Mouse (Mus musculus): Measurements from ENCODE around the gene Grk6.
A peak's percentile ranks its signal among the peaks of the same experiment; 100 is the strongest.

Grk6 gene

DNA sequence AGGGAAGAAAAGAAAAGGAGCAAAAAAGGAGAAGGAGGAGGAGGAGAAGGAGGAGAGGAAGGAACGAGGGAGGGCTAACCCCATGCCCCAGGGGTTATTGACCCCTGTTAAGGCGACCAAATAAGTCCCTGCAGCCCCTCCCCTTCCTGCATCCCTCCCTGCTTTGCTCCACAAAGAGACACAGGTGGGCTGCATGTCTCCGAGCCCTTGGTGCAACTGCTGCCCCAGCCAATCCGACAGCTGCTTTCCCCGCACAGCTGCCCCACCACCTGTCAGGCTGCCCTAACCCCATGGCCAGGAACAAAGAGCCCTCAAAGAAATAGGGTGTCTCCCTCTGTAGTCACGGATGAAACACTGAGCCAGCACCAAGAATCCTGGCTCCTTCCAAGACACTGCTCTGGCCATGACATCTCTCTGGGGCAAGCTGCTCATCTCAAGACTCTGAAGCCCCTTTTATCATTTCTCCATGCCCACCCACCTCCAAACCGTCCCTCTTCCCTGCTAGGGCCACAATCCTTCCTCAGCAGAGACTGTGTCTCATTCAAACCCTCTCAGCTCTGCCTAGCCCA lies 39.7 kb downstream of the Grk6 start:
- no peak for DNase-seq (ENCODE audit: low spot score in 2 of 2)

DNA sequence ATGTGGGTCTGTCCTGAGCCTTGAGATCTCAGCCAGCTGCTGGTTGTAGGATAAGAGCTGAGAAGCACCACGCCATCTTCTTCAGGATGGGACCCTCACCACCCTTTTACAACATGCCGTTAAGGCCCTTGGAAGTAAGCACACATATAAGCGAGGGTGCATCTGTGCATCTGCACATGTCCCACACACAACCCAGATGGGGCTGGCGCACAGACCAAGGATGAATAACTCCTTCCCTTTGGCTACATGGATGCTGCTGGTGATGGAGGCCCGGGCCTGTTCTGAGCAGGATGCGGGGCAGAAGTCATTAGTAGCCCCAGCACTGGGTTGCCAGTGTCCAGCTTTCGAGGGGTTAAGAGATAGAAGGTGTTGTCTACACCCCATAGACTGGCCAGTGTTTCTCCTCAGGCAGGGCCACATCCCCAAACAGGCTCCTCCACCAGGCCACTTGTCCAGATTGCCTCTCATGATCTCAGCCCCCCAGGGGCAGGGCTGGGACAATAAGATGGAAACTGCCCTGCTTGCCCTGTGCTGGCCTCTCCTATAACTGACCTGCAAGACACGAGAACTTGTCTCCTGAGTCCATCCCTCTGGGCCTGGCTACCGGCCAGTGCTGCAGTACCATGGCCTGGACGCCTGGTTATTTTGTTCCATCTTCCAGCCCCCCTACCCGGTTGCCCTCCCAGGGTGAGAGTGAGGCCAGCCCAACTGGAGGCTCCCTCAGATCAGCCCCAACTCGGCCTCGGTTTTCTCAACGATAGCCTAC lies 41.3 kb downstream of the Grk6 start:
- peak in 1 of 2 experiments; percentile 36 for DNase-seq (ENCODE audit: low spot score in 2 of 2)

DNA sequence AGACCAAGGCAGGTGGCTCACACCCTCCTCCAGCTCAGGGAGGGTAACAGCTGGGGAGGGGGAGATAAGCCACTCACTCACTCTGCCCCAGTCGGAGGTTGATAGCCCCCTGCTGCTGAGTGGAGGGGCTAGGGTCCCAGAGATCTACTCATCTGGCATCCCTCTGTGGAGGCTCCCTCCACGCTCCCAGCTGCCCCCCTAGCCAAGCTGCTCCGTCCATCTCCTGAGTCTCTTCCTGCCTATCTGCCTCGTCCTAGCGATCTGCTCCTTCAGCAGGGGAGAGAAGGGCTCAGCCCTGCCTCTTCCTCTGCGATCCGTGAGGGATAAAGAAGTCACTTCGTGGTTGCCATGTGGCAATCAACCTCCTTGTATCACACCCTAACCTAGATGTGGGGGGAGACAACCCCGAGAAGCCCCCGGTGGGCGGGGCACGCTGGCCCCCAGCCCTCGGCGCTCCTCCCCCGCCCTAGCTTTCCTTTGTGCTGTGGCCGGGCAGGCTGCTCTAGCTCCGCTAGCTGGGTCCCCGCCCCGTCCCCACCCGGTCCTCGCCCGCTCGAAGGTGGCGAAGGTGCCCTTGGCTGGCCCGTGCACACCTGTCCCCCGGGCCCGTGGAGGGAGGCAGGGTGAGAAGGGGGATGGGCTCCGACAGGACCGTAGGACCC lies 42.2 kb downstream of the Grk6 start:
- DNase-seq (ENCODE audit: low spot score in 2 of 2) = peak in 1 of 2 experiments; percentile 26

DNA sequence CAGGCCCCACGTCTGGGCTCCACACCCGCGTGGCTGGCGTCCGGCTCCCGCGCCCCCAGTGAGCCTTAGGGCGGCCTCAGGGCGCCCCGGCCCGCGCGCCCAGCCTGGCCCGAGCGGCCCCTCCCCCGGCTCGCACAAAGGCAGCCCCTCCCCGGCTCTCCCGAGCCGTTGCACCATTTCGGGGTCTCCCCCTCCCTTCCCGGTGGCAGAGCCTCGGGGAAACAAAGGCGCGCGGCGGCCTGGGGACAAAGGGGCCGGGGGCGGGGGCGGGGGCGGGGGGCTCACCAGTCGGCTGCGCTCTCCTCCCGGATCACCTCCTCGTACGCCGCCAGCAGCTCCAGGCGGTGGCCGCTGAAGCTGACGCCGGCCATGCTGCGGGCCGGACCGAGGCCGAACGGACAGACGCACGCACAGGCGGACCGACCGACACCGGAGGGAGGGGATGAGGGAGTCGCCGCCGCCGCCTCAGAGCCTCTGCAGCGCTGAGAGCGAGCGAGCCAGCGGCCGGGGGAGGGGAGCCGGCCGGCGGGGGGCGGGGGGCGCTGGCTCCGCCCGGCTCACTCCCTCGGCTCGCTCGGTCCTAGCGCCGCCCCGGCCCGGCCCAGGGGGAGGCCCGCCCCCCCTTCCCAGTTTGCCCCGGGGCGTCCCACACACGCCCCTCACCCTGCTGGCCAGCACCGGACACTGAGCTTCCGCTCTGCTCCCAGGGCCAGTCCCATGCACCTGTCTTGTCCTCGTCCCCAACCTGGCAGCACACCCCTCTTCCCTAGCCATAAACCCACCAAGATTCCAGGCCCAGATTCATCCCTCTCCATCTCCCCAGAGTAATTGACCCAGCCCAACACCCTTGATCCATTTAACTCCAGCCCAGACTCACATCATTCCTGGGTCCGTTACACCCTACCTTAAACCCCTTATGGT lies 43.0 kb downstream of the Grk6 start, which contains the start of gene Dbn1:
Dbn1 (minus strand) TSS at position 534 of the 921 bp plus-strand sequence.
- no peak for DNase-seq (ENCODE audit: low spot score in 2 of 2)

DNA sequence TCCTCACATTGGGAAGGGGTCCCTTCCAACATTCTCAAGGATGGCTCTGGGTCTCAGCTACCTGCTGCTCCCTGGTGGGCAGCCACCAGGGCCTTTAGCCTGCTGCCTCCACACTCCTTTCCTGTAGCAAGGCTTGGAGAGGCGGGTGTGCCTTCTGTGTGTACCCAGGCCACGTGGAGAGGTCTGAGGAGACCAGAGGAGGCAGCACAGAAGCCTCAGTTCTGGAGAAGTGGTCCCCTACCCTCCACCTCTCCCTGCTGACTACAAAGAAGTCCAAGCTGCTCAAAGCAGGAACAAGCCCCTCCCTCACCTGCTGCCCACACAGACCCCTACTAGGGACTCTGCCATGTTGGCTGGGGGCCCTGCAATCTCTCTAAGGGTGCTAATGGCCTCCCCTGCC lies 49.4 kb downstream of the Grk6 start:
- no peak for DNase-seq (ENCODE audit: low spot score in 2 of 2)

DNA sequence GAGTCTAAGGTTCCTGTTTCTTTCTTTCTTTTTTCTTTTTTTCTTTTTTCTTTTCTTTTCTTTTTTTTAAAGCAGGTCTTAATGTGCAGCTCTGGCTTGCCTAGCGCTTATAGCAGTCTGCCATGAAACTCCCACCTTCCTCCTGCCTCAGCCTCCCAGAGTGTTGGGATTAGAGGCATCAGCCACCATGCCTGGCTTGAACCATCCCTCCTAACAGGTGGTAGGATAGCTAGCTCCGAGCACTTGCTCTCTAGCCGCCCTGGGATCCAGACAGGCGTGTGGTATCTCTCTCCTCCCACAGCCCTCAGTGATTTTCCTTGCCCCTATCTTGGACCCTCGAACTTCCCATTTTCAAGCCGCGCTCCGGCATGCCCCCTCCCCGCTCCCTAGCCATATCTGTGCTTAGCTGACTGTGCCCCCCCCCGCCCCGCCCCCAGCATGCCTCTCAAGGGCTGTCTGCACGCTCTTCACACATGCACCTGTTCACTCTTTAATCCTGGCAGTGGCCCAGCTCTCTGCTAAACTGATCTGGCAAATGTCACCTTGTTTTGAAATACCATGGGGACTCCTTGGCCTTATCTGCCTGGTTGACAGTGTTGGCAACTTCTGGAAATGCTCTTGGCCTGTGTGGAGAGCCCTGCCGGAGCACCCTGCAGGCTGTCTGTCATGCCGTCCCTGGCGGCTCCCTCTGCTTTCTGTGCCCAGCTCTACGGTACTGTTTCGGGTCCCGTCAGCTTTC lies 50.2 kb downstream of the Grk6 start:
- peak in 1 of 2 experiments; percentile 28 for DNase-seq (ENCODE audit: low spot score in 2 of 2)

DNA sequence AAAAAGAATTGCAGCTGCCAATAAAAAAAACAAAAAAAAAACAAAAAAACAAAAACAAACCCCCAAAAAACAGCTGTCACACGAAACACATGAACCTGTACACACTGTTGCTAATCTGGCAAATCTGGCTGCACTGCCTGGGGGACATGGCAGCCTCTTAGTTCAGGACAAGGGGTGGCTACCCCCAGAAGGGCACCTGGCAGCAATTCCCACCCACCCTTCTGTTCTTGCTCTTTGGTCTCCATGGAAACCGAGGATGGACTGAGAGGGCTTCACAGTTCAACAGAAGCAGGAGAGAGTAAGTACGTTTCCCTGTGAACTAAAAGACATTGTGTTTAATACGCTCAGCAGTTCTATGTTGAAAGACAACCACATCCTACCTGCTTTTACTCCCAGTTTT lies 50.8 kb downstream of the Grk6 start:
- no peak for DNase-seq (ENCODE audit: low spot score in 2 of 2)

DNA sequence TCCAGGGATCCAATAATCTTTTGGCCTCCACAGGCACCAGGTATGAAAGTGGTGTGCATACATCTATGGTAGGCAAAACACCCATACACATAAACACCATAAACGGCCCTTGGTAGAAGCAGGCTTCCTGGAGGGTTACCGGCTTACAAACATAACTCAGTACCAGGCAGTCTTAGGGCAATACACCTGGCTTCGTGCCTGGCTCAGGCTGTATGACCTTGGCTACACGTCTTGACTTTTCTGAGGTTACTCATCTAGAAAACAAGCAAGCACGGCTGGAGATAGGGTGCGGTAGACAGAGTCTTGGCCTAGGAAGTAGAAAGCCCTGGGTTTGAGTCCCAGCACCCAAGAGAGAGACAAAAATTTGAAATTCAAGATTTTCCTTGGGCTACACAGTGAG lies 51.8 kb downstream of the Grk6 start:
- no peak for DNase-seq (ENCODE audit: low spot score in 2 of 2)

DNA sequence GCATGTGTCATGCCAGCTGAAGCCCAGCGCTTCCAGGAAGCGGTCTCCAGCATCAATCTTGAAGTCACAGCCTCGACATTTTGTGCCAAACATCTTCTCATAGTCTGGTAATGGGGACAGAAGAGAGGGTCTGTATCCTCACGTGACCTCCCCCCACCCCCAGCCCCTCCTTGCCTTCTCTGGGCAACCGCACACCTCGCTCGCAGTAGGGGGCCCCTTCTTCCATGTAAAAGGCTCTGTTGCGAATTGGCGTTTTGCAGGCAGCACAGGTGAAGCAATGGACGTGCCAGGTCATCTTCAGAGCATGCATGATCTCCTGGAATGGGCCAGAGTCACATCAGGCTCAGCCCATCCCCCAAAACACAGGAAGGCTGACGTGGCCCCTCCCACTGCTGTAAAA lies 54.0 kb downstream of the Grk6 start:
- no peak for DNase-seq (ENCODE audit: low spot score in 2 of 2)

DNA sequence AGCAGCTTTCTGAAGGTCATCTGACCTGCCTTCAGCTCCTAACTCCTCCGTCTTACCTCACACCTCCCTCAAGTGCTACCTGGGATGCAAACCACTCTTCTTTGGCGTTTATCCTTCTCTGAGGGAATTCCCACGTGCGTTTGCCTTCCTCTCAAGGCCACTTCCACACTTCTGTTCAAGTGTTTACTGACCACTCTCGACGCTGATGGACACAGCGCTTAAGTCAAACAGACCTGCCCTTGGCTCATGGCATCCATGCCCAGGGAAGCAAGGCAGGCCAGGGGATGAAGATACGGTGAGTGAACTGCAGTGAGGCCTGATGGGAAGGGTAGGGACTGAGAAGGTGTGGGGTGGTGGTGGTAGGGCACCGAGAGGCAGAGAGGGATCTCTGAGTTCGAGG lies 55.7 kb downstream of the Grk6 start:
- DNase-seq (ENCODE audit: low spot score in 2 of 2) = no peak

DNA sequence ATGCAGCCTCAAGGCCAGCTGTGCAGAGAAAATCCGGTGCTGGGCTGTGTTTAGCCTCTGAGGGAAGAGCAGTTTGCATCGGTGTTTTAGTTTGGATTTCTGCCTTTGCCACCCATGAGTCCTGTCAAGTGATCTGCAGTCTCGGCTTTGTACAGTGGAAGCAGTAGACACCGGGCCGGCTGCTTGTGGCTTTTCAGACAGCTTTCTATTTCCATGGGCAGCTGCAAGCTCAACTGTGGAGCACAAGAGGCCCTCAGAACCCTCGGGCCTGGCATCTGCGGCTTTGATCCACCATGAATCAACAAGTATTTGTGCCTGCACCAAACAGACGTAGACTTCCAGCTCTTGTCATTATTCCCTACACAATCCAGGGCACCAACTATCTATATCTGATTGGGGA lies 57.5 kb downstream of the Grk6 start:
- DNase-seq (ENCODE audit: low spot score in 2 of 2) = no peak

DNA sequence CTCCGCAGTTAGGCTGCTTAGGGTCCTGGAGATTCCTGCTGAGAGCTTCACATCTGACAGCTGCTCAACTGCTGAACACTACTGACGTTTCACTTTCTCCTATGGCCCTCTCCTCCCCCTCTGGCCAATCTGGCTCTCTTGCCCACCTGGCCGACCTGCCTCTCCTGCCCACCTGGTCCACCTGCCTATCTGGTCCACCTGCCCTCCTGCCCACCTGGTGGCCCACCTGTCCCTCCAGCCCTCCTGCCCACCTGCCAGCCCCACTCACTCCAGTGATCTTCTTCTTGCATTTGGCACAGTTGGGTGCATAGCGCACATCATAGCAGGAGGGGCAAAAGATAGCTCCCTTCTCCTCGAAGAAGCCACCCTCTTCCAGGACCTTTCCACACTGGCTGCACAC lies 59.5 kb downstream of the Grk6 start:
- no peak for DNase-seq (ENCODE audit: low spot score in 2 of 2)

DNA sequence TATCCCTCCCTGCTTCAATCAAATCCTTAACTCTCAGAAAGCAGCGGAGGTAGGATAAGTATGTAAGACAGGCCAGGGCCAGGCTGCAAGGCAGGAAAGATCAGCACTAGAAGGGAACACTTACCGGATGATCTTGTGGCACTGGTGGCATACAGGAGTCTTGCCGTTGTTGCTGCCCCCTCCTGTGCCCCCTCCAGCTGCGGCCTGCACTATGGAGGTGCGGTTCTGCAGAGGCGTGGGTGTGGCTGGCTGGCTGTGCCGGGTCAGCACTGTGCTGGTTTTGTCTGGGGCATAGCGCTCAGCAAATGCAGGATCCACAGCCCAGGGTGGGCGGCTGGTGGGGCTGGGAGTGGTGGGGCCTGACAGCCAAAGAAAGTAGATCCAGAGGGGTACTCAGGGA lies 60.9 kb downstream of the Grk6 start:
- DNase-seq (ENCODE audit: low spot score in 2 of 2) = no peak

DNA sequence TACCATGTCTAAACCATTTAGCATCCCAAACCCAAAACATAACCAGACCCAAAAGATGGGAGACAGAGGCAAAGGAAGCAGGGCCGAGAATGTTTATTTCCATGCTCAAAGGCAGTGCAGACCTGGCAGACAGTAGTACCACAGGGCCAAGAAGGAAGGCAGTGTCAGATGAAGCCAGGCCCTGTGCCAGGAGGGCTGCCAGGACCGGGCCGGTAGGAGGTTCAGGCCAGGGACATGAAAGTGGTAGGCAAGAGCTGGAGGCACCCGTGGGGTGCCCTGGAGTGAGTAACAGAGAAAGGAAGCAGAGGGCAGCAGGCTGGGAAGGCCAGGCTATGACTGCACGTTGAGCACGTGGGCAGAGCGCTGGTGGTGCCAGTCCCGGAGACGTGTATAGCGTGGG lies 61.8 kb downstream of the Grk6 start:
- no peak for DNase-seq (ENCODE audit: low spot score in 2 of 2)

DNA sequence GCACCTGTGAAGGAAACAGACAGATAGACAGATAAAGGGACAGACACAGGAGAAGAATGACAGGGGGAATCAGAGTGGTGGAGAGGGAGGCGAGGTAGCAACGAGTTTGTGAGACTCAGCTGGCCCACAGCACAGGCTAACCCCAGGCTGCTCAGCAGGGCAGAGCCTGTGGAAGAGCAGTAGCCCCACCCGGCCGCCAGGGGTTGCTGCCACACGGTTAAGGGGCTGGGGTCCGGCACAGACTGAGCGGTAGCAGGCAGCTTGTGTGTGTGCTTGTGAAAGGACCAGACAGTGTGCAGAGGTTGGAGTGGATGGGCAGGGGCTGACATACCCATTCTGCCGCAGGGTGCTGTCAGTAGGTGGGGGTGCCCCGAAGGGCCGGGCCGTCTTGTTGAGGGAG lies 63.0 kb downstream of the Grk6 start:
- DNase-seq (ENCODE audit: low spot score in 2 of 2) = no peak

DNA sequence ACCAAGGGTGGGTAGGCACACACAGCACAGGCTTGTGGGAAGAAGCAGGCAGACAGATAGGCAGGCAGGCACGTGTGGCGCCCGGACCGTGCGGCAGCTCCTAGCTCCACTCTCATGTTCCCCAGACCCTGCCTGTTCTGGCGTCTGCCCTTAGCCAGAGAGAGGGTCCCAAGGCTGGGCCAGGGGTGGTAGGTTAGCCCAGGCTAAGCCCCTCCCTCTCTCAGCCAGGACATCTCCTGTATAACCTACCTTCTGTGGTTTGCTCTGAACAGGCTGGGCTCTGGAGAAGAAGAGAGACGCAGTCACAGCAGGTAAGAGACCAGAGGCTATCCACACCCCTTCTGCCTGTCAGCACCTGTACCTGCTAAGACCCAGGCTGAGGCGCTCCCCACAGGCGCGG lies 63.7 kb downstream of the Grk6 start:
- no peak for DNase-seq (ENCODE audit: low spot score in 2 of 2)

DNA sequence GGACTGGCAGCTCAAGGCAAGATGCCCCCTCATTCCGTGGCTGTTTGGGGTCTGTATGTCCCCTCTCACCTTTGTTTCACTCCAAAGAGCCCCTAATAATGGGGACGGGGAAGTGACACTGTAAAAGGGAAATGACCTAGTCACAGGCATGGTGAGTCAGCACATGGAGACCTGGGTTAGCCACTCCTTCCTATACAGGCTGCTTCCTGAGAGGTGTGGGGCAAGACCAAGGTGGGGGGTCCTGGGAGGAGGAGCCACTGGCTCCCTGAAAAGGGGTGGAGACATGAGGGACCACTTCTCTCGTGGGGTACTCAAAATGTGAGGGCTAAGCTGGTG lies 65.4 kb downstream of the Grk6 start:
- DNase-seq (ENCODE audit: low spot score in 2 of 2) = no peak
